Mouse (Mus musculus): ENCODE measurements around the gene Agpat1. TPM values are rescaled to one million over a fixed set of nuclear protein-coding genes. Genes with fewer than 3 reads are reported as not detected.

Gene Agpat1
- polyA plus RNA-seq, 1 experiment, result 350 TPM

DNA sequence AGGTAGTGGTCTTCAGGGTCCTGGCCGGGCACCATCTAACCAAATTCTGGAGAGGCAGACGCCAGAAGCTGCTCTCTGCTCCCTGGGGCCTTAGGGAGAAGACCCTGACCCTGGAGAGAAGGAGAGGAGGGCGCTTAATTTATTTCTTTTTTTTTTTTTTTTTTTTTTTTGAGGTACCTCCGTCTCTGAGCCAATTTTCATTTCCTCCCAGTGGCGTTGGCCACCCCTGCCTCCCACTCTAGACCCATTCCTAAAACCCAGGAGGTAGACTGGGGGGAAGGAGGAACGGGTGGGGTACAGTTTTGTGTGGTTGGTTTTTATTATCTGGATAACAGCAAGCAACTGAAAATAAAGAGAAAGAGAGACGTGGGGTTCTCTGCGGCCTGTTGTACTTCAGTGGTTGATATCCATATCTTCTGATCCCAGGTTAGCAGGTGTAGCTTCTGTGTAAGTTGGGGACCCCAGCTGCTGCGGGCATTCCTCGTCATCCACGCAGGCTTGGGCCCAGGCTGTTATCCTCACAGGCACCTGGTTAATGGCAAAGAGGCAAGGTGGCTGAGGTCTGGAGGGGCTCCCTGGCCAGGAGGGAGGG, 9.1 kb downstream of the Agpat1 start:
- Histone ChIP-seq H3K27ac (ENCODE audit: control insufficient read depth, insufficient read depth, low read length) (no peak overlapping the region), H3K4me1 (replicated peaks; ENCODE audit: control insufficient read depth, insufficient read depth, low read length) (peaks cover 8% of the 10 kb centered on the region), H3K36me3 (ENCODE audit: control insufficient read depth, insufficient read depth, low read length) (peaks cover 31% of the 10 kb centered on the region), H3K27me3 (ENCODE audit: control insufficient read depth, insufficient read depth, low read length) (no peaks in the 10 kb centered on the region), H3K4me3 (ENCODE audit: control insufficient read depth, insufficient read depth, low read length) (no peak overlapping the region)
- WGBS, result 89% methylated on average over 11 of the region's 11 CpGs
- DNase-seq, result no peak
- no peak for TF ChIP-seq CTCF (IDR thresholded peaks at IDR 0.05; ENCODE audit: borderline replicate concordance, control insufficient read depth, extremely low read depth, insufficient read depth, low read length, poor library complexity)
- no peak for TF ChIP-seq POLR2A (IDR thresholded peaks at IDR 0.05; ENCODE audit: control insufficient read depth, extremely low read depth, insufficient read depth, low read length, poor library complexity)

- Histone ChIP-seq H3K27ac (ENCODE audit: control insufficient read depth, insufficient read depth, low read length) (no peak overlapping the region), H3K36me3 (ENCODE audit: control insufficient read depth, insufficient read depth, low read length) (peaks cover 31% of the 10 kb centered on the region), H3K27me3 (ENCODE audit: control insufficient read depth, insufficient read depth, low read length) (no peaks in the 10 kb centered on the region), H3K4me1 (replicated peaks; ENCODE audit: control insufficient read depth, insufficient read depth, low read length) (0 out of 2 replicates have a peak, but pooled peaks cover under 1% of the 10 kb centered on the region), H3K4me3 (ENCODE audit: control insufficient read depth, insufficient read depth, low read length) (no peak overlapping the region)
- DNase-seq, result no peak
- TF ChIP-seq CTCF (IDR thresholded peaks at IDR 0.05; ENCODE audit: borderline replicate concordance, control insufficient read depth, extremely low read depth, insufficient read depth, low read length, poor library complexity) (no peak), POLR2A (IDR thresholded peaks at IDR 0.05; ENCODE audit: control insufficient read depth, extremely low read depth, insufficient read depth, low read length, poor library complexity) (no peak)
- 93% methylated on average over 10 of the region's 10 CpGs for WGBS
These were observed 9.8 kb downstream of the Agpat1 start for GRCm38 (mm10) chr17:34613830-34614229.

DNA sequence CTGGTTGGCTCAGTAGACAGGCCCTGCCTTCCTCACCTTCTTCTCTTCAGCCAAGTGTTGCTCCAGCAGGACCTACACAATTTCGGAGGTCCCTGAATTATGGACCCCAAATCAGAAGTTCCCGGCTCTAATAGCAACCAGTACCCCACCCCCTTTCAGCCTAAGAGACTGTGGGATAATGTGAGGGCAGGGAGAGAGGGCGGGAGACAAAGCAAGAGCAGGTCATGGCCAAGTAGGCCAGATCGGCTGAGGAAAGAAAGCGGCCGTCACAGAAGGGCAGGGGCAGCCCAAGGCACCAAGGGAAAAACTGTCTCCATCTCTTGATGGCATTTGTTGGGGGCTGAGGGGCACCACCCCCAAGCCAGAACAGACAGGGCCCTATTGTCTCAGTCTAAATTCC, 11.8 kb downstream of the Agpat1 start, which contains the start of gene Egfl8:
Gene Egfl8 (minus strand): TSS at position 101 of the 400 bp plus-strand sequence.
- Histone ChIP-seq H3K4me3 (ENCODE audit: control insufficient read depth, insufficient read depth, low read length) (no peak within 1 kb of the TSS), H3K27me3 (ENCODE audit: control insufficient read depth, insufficient read depth, low read length) (no peaks in the 10 kb centered on the region), H3K36me3 (ENCODE audit: control insufficient read depth, insufficient read depth, low read length) (peaks cover 34% of the 10 kb centered on the region), H3K4me1 (replicated peaks; ENCODE audit: control insufficient read depth, insufficient read depth, low read length) (no peaks in the 10 kb centered on the region), H3K27ac (ENCODE audit: control insufficient read depth, insufficient read depth, low read length) (no peak within 1 kb of the TSS)
- TF ChIP-seq POLR2A (IDR thresholded peaks at IDR 0.05; ENCODE audit: control insufficient read depth, extremely low read depth, insufficient read depth, low read length, poor library complexity) (no peak), CTCF (IDR thresholded peaks at IDR 0.05; ENCODE audit: borderline replicate concordance, control insufficient read depth, extremely low read depth, insufficient read depth, low read length, poor library complexity) (no peak)
- DNase-seq, result no peak
- WGBS, result 92% methylated on average over 6 of the region's 6 CpGs

DNA sequence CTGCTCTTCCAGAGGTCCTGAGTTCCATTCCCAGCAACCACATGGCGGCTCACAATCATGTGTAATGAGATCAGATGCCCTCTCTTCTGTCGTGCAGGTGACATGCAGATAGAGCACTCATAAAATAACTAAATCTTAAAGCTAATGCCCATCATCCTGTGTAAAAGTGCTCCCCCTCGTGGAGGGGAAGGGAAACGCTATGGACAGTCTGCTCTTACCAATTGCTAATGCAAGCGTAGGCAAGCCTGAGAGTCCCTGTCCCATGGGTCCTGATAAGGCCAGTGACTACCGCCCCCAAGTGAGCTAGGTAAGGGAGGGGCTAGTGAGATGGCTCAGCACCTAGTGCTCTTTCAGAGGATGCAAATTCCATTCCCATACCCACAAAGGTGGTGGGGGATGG, 14.9 kb downstream of the Agpat1 start:
- TF ChIP-seq CTCF (IDR thresholded peaks at IDR 0.05; ENCODE audit: borderline replicate concordance, control insufficient read depth, extremely low read depth, insufficient read depth, low read length, poor library complexity), result no peak
- WGBS, result 13% methylated on average over 6 of the region's 6 CpGs

GRCm38 (mm10) chr17:34621006-34621405, 16.9 kb downstream of the Agpat1 start:
- TF ChIP-seq CTCF (IDR thresholded peaks at IDR 0.05; ENCODE audit: borderline replicate concordance, control insufficient read depth, extremely low read depth, insufficient read depth, low read length, poor library complexity), result no peak
- no peak for TF ChIP-seq POLR2A (IDR thresholded peaks at IDR 0.05; ENCODE audit: control insufficient read depth, extremely low read depth, insufficient read depth, low read length, poor library complexity)
- Histone ChIP-seq H3K4me1 (replicated peaks; ENCODE audit: control insufficient read depth, insufficient read depth, low read length) (no peaks in the 10 kb centered on the region), H3K27ac (ENCODE audit: control insufficient read depth, insufficient read depth, low read length) (no peak overlapping the region), H3K4me3 (ENCODE audit: control insufficient read depth, insufficient read depth, low read length) (no peak overlapping the region), H3K27me3 (ENCODE audit: control insufficient read depth, insufficient read depth, low read length) (no peaks in the 10 kb centered on the region), H3K36me3 (ENCODE audit: control insufficient read depth, insufficient read depth, low read length) (peaks cover 33% of the 10 kb centered on the region)
- DNase-seq, result no peak
- WGBS, result 95% methylated on average over 8 of the region's 8 CpGs

More for the DNA sequence above, 14.9 kb downstream of the Agpat1 start:
- Histone ChIP-seq H3K27ac (ENCODE audit: control insufficient read depth, insufficient read depth, low read length) (no peak overlapping the region), H3K36me3 (ENCODE audit: control insufficient read depth, insufficient read depth, low read length) (peaks cover 34% of the 10 kb centered on the region), H3K4me1 (replicated peaks; ENCODE audit: control insufficient read depth, insufficient read depth, low read length) (no peaks in the 10 kb centered on the region), H3K4me3 (ENCODE audit: control insufficient read depth, insufficient read depth, low read length) (no peak overlapping the region), H3K27me3 (ENCODE audit: control insufficient read depth, insufficient read depth, low read length) (no peaks in the 10 kb centered on the region)
- peak; percentile 86 for DNase-seq

GRCm38 (mm10) chr17:34623161-34623560, 19.1 kb downstream of the Agpat1 start:
- DNase-seq, result no peak
- Histone ChIP-seq H3K4me3 (ENCODE audit: control insufficient read depth, insufficient read depth, low read length) (no peak overlapping the region), H3K27ac (ENCODE audit: control insufficient read depth, insufficient read depth, low read length) (no peak overlapping the region), H3K4me1 (replicated peaks; ENCODE audit: control insufficient read depth, insufficient read depth, low read length) (peaks cover 9% of the 10 kb centered on the region), H3K36me3 (ENCODE audit: control insufficient read depth, insufficient read depth, low read length) (peaks cover 23% of the 10 kb centered on the region), H3K27me3 (ENCODE audit: control insufficient read depth, insufficient read depth, low read length) (no peaks in the 10 kb centered on the region)
- 92% methylated on average over 9 of the region's 9 CpGs for WGBS
- TF ChIP-seq CTCF (IDR thresholded peaks at IDR 0.05; ENCODE audit: borderline replicate concordance, control insufficient read depth, extremely low read depth, insufficient read depth, low read length, poor library complexity) (no peak), POLR2A (IDR thresholded peaks at IDR 0.05; ENCODE audit: control insufficient read depth, extremely low read depth, insufficient read depth, low read length, poor library complexity) (no peak)

DNA sequence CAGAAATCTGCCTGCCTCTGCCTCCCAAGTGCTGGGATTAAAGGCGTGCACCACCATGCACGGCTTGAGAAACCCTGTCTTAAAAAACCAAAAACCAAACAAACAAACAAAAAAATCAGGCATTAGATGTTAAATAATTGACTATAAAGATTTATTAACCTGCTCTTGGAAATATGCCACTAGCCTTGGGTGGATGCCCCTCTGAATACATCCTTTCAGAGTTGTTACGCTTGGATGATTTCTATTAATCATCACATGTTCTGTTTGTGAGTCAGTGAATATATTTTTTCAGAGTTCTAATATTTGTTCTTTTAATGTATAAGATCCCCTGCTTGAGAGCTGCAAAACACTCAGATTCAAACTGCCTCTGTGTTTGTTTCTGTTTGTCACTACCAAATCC, 20.9 kb downstream of the Agpat1 start:
- 98% methylated on average over 3 of the region's 3 CpGs for WGBS
- H3K4me3 ChIP-seq (ENCODE audit: control insufficient read depth, insufficient read depth, low read length), result no peak overlapping the region
- H3K27ac ChIP-seq (ENCODE audit: control insufficient read depth, insufficient read depth, low read length), result no peak overlapping the region
- H3K4me1 ChIP-seq (replicated peaks; ENCODE audit: control insufficient read depth, insufficient read depth, low read length), result peaks cover 19% of the 10 kb centered on the region
- no peak for DNase-seq
- peaks cover 23% of the 10 kb centered on the region for H3K36me3 ChIP-seq (ENCODE audit: control insufficient read depth, insufficient read depth, low read length)
- TF ChIP-seq CTCF (IDR thresholded peaks at IDR 0.05; ENCODE audit: borderline replicate concordance, control insufficient read depth, extremely low read depth, insufficient read depth, low read length, poor library complexity) (no peak), POLR2A (IDR thresholded peaks at IDR 0.05; ENCODE audit: control insufficient read depth, extremely low read depth, insufficient read depth, low read length, poor library complexity) (no peak)
- H3K27me3 ChIP-seq (ENCODE audit: control insufficient read depth, insufficient read depth, low read length), result no peaks in the 10 kb centered on the region
